Mouse (Mus musculus): Measurements from ENCODE around the gene Rhoc.

GRCm38 (mm10) chr3:104817991-104818748, 30.0 kb downstream of the Rhoc start, which contains the start of gene Mov10:
- TF ChIP-seq POLR2A (IDR thresholded peaks at IDR 0.05; ENCODE audit: borderline replicate concordance, extremely low read depth, insufficient read depth, insufficient read length, poor library complexity, severe bottlenecking), result no peak
- no peak for TF ChIP-seq CTCF (IDR thresholded peaks at IDR 0.05; ENCODE audit: borderline replicate concordance, extremely low read depth, insufficient read depth, insufficient read length)

All from brain, embryonic 14.5 days (tissue).